Mouse (Mus musculus) central nervous system, embryonic 11.5 days (tissue): Measurements from ENCODE around the gene Srsf5. TPM values are rescaled to one million over a fixed set of nuclear protein-coding genes. Genes with fewer than 3 reads are reported as not detected.

ENCODE experiments used
- polyA plus RNA-seq: library from polyadenylated mRNA; depleted of rRNA; stranded (reverse); fragments of >200 nt; gene quantifications from 2 replicates; pipeline ENCODE4 v1.2.3, GENCODE M21; 2012; rRNA removed

Srsf5 gene
- polyA plus RNA-seq, result 876 and 1,431 TPM in 2 replicates

GRCm38 (mm10) chr12:80945334-80945995 is at the start of gene Srsf5:
TSS of gene Srsf5 (plus strand) at chr12:80945504.

GRCm38 (mm10) chr12:80968605-80969004 is 23.3 kb downstream of the Srsf5 start, which contains the start of gene Slc10a1:
TSS of gene Slc10a1 (minus strand) at chr12:80968705.

Other genes starting within 250 kb of the Srsf5 start
- 4.4 and 8.3 TPM in 2 replicates for gene Ccdc177, start 184.8 kb upstream of the Srsf5 start, polyA plus RNA-seq
- 16.6 and 20.6 TPM in 2 replicates for gene Susd6, start 155.0 kb upstream of the Srsf5 start, polyA plus RNA-seq
- not detected in 2 replicates for gene Slc10a1, start 23.2 kb downstream of the Srsf5 start, polyA plus RNA-seq
- 21.6 and 22.4 TPM in 2 replicates for gene Smoc1, start 81.3 kb downstream of the Srsf5 start, polyA plus RNA-seq